Mouse (Mus musculus) heart, embryonic 14.5 days (tissue): ENCODE results near the gene Fam71f2. TPM values are rescaled to one million over a fixed set of nuclear protein-coding genes. Genes with fewer than 3 reads are reported as not detected.

Experiments
- ATAC-seq: fragments of 200-750 bp; cut with Nextera tagmentation; 2 replicates; pipeline ENCODE4 v1.8.0; 2017; ENCODE audit warnings: low read depth, moderate TSS enrichment; ENCODE audit not compliant: insufficient number of reproducible peaks, insufficient read depth, low FRiP score
- H3K27ac ChIP-seq, 2 experiments: fragments of 200-500 bp in 1 of 2; fragments of 300-500 bp in 1 of 2; sonication (generic) in 1 of 2; replicated peaks in 1 of 2; 2 replicates each; pipeline ENCODE4 v1.5.1; 2012 to 2014; ENCODE audit warnings: low read depth in 2 of 2, low read length in 2 of 2, control low read depth in 1 of 2, mild to moderate bottlenecking in 1 of 2, mixed read lengths in 1 of 2; ENCODE audit not compliant: control insufficient read depth in 1 of 2, insufficient read depth in 1 of 2
- H3K27me3 ChIP-seq: fragments of 300-500 bp; sonication (generic); 2 replicates; pipeline ENCODE4 v1.6.1; 2014; ENCODE audit warnings: mild to moderate bottlenecking, low read length, control low read depth; ENCODE audit not compliant: control insufficient read depth, insufficient read depth
- H3K36me3 ChIP-seq: fragments of 300-500 bp; sonication (generic); 2 replicates; pipeline ENCODE4 v1.6.1; 2014; ENCODE audit warnings: mild to moderate bottlenecking, control low read depth, low read length, mixed read lengths; ENCODE audit not compliant: control insufficient read depth, insufficient read depth
- H3K4me1 ChIP-seq, 2 experiments: fragments of 200-500 bp in 1 of 2; fragments of 300-500 bp in 1 of 2; sonication (generic) in 1 of 2; 2 replicates each; pipeline ENCODE4 v1.6.1; 2012 to 2014; ENCODE audit warnings: low read length in 2 of 2, control low read depth in 1 of 2, mixed read lengths in 1 of 2; ENCODE audit not compliant: control insufficient read depth in 2 of 2, insufficient read depth in 2 of 2
- H3K4me2 ChIP-seq: fragments of 300-500 bp; sonication (generic); 2 replicates; pipeline ENCODE4 v1.6.1; 2014; ENCODE audit warnings: mild to moderate bottlenecking, low read length
- H3K4me3 ChIP-seq, 2 experiments: fragments of 200-500 bp in 1 of 2; fragments of 300-500 bp in 1 of 2; sonication (generic) in 1 of 2; 2 replicates each; pipeline ENCODE4 v1.5.1; 2012 to 2014; ENCODE audit warnings: low read length in 2 of 2, mild to moderate bottlenecking in 2 of 2, control low read depth in 1 of 2, low read depth in 1 of 2, moderate library complexity in 1 of 2; ENCODE audit not compliant: control insufficient read depth in 1 of 2, insufficient read depth in 1 of 2
- H3K9ac ChIP-seq: fragments of 300-500 bp; sonication (generic); 2 replicates; pipeline ENCODE4 v1.6.1; 2014; ENCODE audit warnings: mild to moderate bottlenecking, low read length
- H3K9me3 ChIP-seq: fragments of 300-500 bp; sonication (generic); 2 replicates; pipeline ENCODE4 v1.6.1; 2016; ENCODE audit warnings: low read length, control low read depth; ENCODE audit not compliant: control insufficient read depth
- WGBS: fragments of 180-500 bp; shearing (Covaris S2); extraction: QIAGEN DNeasy Blood & Tissue Kit; methylation state at CpG from one replicate; pipeline ENCODE4 v1.1.7; 2014; 5-methylcytosine and 5-hydroxymethylcytosine counted together
- polyA plus RNA-seq: library from polyadenylated mRNA; unstranded; fragments of >200 nt; fragmentation: Nextera tagmentation; extraction: Ambion mirVana; gene quantifications from 2 replicates; pipeline ENCODE4 v1.2.1, GENCODE M21; 2014

Gene Fam71f2
- polyA plus RNA-seq, 1 experiment from 2014 or later: 0.20 TPM

DNA sequence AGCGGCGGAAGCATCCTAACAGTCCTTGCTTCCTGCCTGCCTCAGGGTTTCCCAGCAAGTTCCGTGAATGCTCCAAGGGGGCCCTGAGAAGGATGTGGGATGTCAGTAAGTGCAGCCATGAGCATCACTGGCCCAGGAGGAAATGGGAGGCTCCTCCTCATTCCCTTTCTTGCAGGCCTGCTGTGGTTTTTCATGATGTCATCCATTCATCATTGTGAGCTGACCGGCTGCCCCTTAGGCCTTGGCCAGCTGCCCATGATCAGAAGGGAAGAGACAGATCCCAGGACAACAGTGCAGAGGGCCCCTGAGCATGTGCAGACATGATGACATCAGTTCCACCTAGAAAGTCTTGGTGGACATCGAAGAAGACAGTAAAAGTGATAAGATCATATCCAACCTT is 39.5 kb downstream of the Fam71f2 start, which contains the start of gene Fam71f1:
Fam71f1 (plus strand) TSS at position 262 of the 400 bp plus-strand sequence.
- Histone ChIP-seq H3K4me2 (no peak within 1 kb of the TSS), H3K9ac (no peak within 1 kb of the TSS), H3K9me3 (no peaks in the 10 kb centered on the region), H3K27me3 (no peaks in the 10 kb centered on the region), H3K27ac (peak within 1 kb of the TSS; percentile 37 to 66; a peak in 3 of 4 replicates), H3K4me1 (peaks cover 4 to 7% of the 10 kb centered on the region in 2 experiments; a peak in 2 of 4 replicates), H3K4me3 (no peak within 1 kb of the TSS), H3K36me3 (no peaks in the 10 kb centered on the region)
- WGBS: 46% methylated on average over 5 of the region's 5 CpGs
- ATAC-seq: peak; percentile 66

DNA sequence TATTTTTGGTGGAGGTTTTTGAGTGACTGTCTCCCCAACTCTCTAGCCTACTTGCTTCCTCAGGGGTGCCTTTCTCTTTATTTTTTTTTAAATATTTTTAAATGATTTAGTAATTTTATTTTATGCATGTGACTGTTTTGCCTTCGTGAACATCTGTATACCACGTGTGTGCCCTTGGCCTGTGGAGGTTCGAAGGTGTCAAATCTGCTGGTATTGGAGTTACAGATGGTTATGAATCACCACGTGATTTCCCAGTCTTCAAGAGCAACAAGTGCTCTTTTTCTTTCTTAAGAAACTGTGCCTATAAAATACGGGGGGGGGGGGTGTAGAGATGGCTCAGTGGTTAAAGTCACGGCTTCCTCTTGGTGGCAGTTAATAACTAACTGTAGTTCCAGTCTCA is 42.2 kb downstream of the Fam71f2 start:
- peaks cover 4 to 7% of the 10 kb centered on the region in 2 experiments; a peak in 2 of 4 replicates for H3K4me1 ChIP-seq
- H3K9ac ChIP-seq: no peak overlapping the region
- H3K36me3 ChIP-seq: no peaks in the 10 kb centered on the region
- H3K4me3 ChIP-seq: no peak overlapping the region
- no peak overlapping the region for H3K4me2 ChIP-seq
- 77% methylated on average over 6 of the region's 6 CpGs for WGBS
- H3K9me3 ChIP-seq: no peaks in the 10 kb centered on the region
- ATAC-seq: no peak
- H3K27ac ChIP-seq: no peak overlapping the region
- H3K27me3 ChIP-seq: no peaks in the 10 kb centered on the region

DNA sequence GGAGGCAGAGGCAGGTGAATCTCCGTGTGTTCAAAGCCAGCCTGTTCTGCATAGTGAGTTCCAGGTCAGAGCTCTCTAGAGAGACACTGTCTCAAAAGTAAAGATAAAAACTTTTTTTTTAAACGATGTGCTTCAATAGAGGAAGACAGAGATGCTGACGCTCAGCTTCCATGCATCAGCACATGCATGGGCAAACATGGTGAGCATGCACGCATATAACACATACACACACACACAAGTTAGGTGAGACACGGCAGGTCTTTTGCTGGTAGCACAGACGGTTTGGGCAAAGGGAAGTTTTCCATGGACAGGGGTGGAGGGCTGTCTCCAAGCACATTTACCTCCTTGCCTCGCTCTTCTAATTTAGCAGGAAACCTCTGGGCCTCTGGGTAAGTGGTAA is 42.8 kb downstream of the Fam71f2 start:
- H3K9ac ChIP-seq: no peak overlapping the region
- H3K9me3 ChIP-seq: no peaks in the 10 kb centered on the region
- H3K4me2 ChIP-seq: no peak overlapping the region
- WGBS: 86% methylated on average over 7 of the region's 7 CpGs
- peaks cover 4 to 7% of the 10 kb centered on the region in 2 experiments; a peak in 2 of 4 replicates for H3K4me1 ChIP-seq
- no peaks in the 10 kb centered on the region for H3K27me3 ChIP-seq
- no peak overlapping the region for H3K4me3 ChIP-seq
- H3K36me3 ChIP-seq: no peaks in the 10 kb centered on the region
- no peak for ATAC-seq
- no peak overlapping the region for H3K27ac ChIP-seq

DNA sequence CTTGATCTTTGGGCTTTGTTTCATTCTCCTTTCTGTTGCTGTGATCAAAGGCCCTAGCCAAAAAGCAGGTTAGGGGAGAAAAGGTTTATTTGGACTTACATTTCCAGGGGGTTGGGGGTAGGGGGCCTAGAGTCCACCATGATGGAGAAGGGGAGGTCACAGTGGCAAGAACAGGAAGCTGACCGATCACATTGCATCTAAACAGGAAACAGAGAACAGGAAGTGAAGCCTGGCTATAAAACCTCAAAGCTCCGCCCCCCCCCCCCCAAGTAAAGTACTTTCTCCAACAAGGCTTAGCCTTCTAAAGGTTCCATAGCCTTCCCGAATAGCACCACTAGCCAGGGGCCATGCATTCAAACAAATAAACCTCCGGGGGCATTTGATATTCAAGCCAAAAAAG is 43.3 kb downstream of the Fam71f2 start:
- Histone ChIP-seq H3K9ac (no peak overlapping the region), H3K27ac (no peak overlapping the region), H3K4me2 (no peak overlapping the region), H3K9me3 (no peaks in the 10 kb centered on the region), H3K36me3 (no peaks in the 10 kb centered on the region), H3K4me3 (no peak overlapping the region), H3K4me1 (peaks cover 4 to 7% of the 10 kb centered on the region in 2 experiments; a peak in 2 of 4 replicates), H3K27me3 (no peaks in the 10 kb centered on the region)
- no peak for ATAC-seq
- 78% methylated on average over 4 of the region's 4 CpGs for WGBS

DNA sequence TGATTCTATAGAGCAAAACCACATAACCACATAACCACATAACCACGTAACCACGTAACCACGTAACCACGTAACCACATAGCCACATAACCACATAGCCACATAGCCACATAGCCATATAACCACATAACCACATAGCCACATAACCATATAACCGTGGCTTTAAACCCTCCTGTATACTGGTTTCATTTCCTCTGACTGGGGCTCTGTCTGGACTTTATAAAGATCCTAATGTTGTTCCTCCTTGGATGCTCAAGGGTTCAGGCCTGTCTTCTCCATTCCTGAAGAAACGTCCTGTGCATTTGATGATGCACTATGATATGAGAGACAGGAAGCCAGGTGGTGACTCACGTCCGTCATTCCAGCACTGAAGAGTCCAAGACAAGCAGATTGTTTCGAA is 47.6 kb downstream of the Fam71f2 start:
- no peaks in the 10 kb centered on the region for H3K27me3 ChIP-seq
- no peaks in the 10 kb centered on the region for H3K36me3 ChIP-seq
- no peaks in the 10 kb centered on the region for H3K9me3 ChIP-seq
- 77% methylated on average over 9 of the region's 9 CpGs for WGBS
- no peak overlapping the region for H3K4me3 ChIP-seq
- H3K4me2 ChIP-seq: no peak overlapping the region
- no peak overlapping the region for H3K9ac ChIP-seq
- no peak for ATAC-seq
- H3K4me1 ChIP-seq: no peaks in the 10 kb centered on the region
- H3K27ac ChIP-seq: no peak overlapping the region

DNA sequence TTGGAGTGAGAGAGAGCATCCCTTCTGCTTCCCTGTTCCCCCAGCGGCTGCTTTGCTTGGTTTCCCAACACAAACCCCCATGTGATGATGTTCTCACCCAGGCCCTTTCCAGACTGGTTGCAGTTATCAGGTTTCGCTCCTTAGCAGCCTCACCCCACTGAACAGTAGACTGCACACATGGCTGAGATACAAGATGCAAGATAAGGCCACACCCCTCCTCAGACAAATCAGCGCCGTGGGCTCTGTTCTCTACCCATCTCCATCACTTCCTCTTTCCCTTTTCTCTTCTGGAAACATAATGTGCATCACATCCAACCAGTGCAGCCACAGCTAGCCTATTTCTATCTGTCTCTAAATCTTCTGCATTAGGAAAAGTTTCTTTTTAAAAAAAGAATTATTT is 50.1 kb downstream of the Fam71f2 start:
- WGBS: 29% methylated on average over 4 of the region's 4 CpGs

More for the DNA sequence above, 50.1 kb downstream of the Fam71f2 start:
- Histone ChIP-seq H3K4me2 (no peak overlapping the region), H3K27ac (no peak overlapping the region), H3K9me3 (no peaks in the 10 kb centered on the region), H3K4me1 (no peaks in the 10 kb centered on the region), H3K36me3 (no peaks in the 10 kb centered on the region), H3K4me3 (no peak overlapping the region), H3K27me3 (no peaks in the 10 kb centered on the region), H3K9ac (no peak overlapping the region)
- ATAC-seq: no peak

Other genes starting within 250 kb of the Fam71f2 start
- not detected in 2 replicates for gene Lep, start 219.4 kb upstream of the Fam71f2 start, polyA plus RNA-seq
- 30.2 and 35.8 TPM in 2 replicates for gene Rbm28, start 114.6 kb upstream of the Fam71f2 start, polyA plus RNA-seq
- 1.7 TPM in 2 replicates for gene Prrt4, start 100.0 kb upstream of the Fam71f2 start, polyA plus RNA-seq
- gene Impdh1, start 63.2 kb upstream of the Fam71f2 start, polyA plus RNA-seq: 32.2 and 32.5 TPM in 2 replicates
- 26.4 and 28.2 TPM in 2 replicates for gene Hilpda, start 7.1 kb upstream of the Fam71f2 start, polyA plus RNA-seq
- 0.15 TPM in 1 of 2 replicates, not detected in the other for gene Fam71f1, start 39.5 kb downstream of the Fam71f2 start, polyA plus RNA-seq
- 452 and 458 TPM in 2 replicates for gene Calu, start 68.5 kb downstream of the Fam71f2 start, polyA plus RNA-seq
- gene Opn1sw, start 108.9 kb downstream of the Fam71f2 start, polyA plus RNA-seq: 0.46 and 1.1 TPM in 2 replicates
- gene Ccdc136, start 116.7 kb downstream of the Fam71f2 start, polyA plus RNA-seq: 28.3 and 30.8 TPM in 2 replicates
- gene Flnc, start 153.7 kb downstream of the Fam71f2 start, polyA plus RNA-seq: 36.8 and 47.7 TPM in 2 replicates
- 208 and 250 TPM in 2 replicates for gene Atp6v1f, start 188.1 kb downstream of the Fam71f2 start, polyA plus RNA-seq
- not detected in 2 replicates for gene Atp6v1fnb, start 191.8 kb downstream of the Fam71f2 start, polyA plus RNA-seq
- gene Kcp, start 228.4 kb downstream of the Fam71f2 start, polyA plus RNA-seq: 10.0 and 10.2 TPM in 2 replicates
- 5.0 and 5.3 TPM in 2 replicates for gene Irf5, start 247.0 kb downstream of the Fam71f2 start, polyA plus RNA-seq